Mouse (Mus musculus) embryonic facial prominence, embryonic 11.5 days (tissue): ENCODE measurements around the gene Fam207a. TPM values are rescaled to one million over a fixed set of nuclear protein-coding genes. Genes with fewer than 3 reads are reported as not detected.

Experiments
- ATAC-seq: fragments of 200-750 bp; cut with Nextera tagmentation; replicated peaks from 2 replicates; pipeline ENCODE4 v1.8.0; 2017; ENCODE audit warnings: low read depth; ENCODE audit not compliant: insufficient number of reproducible peaks, low FRiP score, low TSS enrichment
- DNase-seq: peaks from one replicate; pipeline ENCODE4 v3.0.0-alpha.2; 2015; ENCODE audit warnings: low spot score
- H3K27ac ChIP-seq: fragments of 300-500 bp; sonication (generic); replicated peaks from 2 replicates; pipeline ENCODE4 v1.5.1; 2014; ENCODE audit warnings: mild to moderate bottlenecking, low read depth, low read length, control low read depth
- H3K27me3 ChIP-seq: fragments of 300-500 bp; sonication (generic); 2 replicates; pipeline ENCODE4 v1.6.1; 2014; ENCODE audit warnings: mild to moderate bottlenecking, low read length, moderate library complexity, mixed read lengths; ENCODE audit not compliant: control insufficient read depth, insufficient read depth
- H3K36me3 ChIP-seq: fragments of 300-500 bp; sonication (generic); replicated peaks from 2 replicates; pipeline ENCODE4 v1.6.1; 2014; ENCODE audit warnings: low read depth, mild to moderate bottlenecking, low read length, moderate library complexity, mixed read lengths; ENCODE audit not compliant: control insufficient read depth, insufficient read depth
- H3K4me1 ChIP-seq: fragments of 300-500 bp; sonication (generic); 2 replicates; pipeline ENCODE4 v1.6.1; 2014; ENCODE audit warnings: low read length, mixed read lengths; ENCODE audit not compliant: control insufficient read depth, insufficient read depth
- H3K4me2 ChIP-seq: fragments of 300-500 bp; sonication (generic); 2 replicates; pipeline ENCODE4 v1.6.1; 2014; ENCODE audit warnings: low read depth, mild to moderate bottlenecking, control low read depth, low read length, moderate library complexity
- H3K4me3 ChIP-seq: fragments of 300-500 bp; sonication (generic); 2 replicates; pipeline ENCODE4 v1.5.1; 2014; ENCODE audit warnings: low read depth, low read length, control low read depth
- H3K9ac ChIP-seq: fragments of 300-500 bp; sonication (generic); replicated peaks from 2 replicates; pipeline ENCODE4 v1.6.1; 2014; ENCODE audit warnings: mild to moderate bottlenecking, control low read depth, low read length
- H3K9me3 ChIP-seq: fragments of 300-500 bp; sonication (generic); replicated peaks from 2 replicates; pipeline ENCODE4 v1.6.1; 2016; ENCODE audit warnings: mild to moderate bottlenecking, low read length, inconsistent platforms, mixed read lengths; ENCODE audit not compliant: control insufficient read depth
- WGBS: fragments of 180-500 bp; shearing (Covaris S2); extraction: QIAGEN DNeasy Blood & Tissue Kit; methylation state at CpG from one replicate; pipeline ENCODE4 v1.1.7; 2014; 5-methylcytosine and 5-hydroxymethylcytosine counted together
- polyA plus RNA-seq: library from polyadenylated mRNA; unstranded; fragments of >200 nt; fragmentation: Nextera tagmentation; extraction: Ambion mirVana; gene quantifications from 2 replicates; pipeline ENCODE4 v1.2.1, GENCODE M21; 2014

Fam207a gene
- polyA plus RNA-seq, 1 experiment from 2014 or later, result 40.6 TPM

DNA sequence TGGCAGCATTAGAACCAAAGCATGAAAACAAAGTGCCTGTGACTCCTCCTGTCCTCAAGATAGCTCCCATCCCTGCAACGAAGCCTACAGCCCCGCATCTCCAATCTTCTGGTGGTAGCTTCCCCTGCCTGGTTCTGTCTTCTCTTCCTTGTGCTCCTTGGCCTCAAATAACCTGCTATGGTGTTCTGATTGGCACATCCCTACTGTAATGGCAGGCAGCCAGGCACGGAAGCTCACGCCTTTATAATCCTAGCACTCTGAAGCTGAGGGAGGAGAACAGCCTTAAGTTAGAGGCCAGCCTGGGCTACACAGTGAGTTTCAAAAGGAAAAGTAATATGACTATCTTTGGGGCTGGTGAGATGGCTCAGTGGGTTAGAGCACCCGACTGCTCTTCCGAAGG, 11.4 kb downstream of the Fam207a start:
- no peaks in the 10 kb centered on the region for H3K9me3 ChIP-seq
- no peak overlapping the region for H3K27ac ChIP-seq
- WGBS, result 90% methylated on average over 6 of the region's 6 CpGs
- DNase-seq (no peak), ATAC-seq (no peak)
- peaks cover 4% of the 10 kb centered on the region for H3K36me3 ChIP-seq
- no peak overlapping the region for H3K4me2 ChIP-seq
- no peaks in the 10 kb centered on the region for H3K27me3 ChIP-seq
- H3K4me1 ChIP-seq, result no peaks in the 10 kb centered on the region; the same call in 1 of the 2 replicates
- H3K9ac ChIP-seq, result no peak overlapping the region
- no peak overlapping the region for H3K4me3 ChIP-seq

DNA sequence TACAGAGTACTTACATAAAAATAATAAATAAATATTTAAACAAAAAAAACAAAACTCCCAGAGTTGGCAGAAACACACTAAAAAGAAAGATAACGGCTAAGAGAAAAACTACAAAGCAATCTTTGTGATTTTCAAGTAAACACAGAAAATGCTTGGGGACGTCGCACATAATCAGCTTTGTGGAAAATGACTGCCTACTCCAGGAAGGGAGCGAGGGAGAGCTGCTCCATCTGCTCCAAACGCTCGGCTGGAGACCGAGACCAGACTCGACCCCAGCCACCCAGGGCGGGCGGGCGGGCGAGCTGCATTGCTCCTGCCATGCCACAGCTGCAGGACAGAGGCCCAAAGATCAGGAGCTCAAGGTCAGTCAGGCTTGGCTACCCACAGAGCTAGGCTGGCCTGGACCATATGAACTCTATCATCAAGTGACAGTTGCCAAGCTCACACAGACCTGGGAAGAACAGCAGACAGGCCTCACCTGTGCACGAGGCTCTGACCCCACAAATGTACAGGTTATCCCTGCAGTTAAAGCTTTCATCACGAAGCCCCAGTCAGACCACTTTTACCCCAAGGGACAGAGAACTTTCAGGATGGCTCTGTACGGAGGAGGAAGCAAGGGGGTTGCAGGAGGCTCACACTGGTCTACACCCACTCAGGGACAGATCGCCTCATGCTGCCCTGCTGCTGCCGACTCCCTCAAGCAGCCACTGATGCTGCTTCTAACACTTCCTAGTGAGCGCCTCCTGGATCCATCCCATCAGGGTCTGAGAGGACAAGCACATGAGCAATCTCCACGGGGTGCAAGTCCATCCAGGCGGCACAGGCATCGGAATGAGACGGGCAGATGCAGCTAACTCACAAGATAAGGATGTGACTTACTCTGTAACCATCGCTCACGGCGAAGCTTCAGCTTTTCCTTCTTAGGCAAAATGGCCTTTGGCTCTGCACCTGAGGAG, 12.3 kb downstream of the Fam207a start:
- H3K36me3 ChIP-seq, result peaks cover 4% of the 10 kb centered on the region
- no peaks in the 10 kb centered on the region for H3K9me3 ChIP-seq
- H3K9ac ChIP-seq, result no peak overlapping the region
- ATAC-seq, result no peak
- H3K4me3 ChIP-seq, result no peak overlapping the region
- H3K4me1 ChIP-seq, result no peaks in the 10 kb centered on the region; the same call in 1 of the 2 replicates
- WGBS, result 91% methylated on average over 25 of the region's 25 CpGs
- no peaks in the 10 kb centered on the region for H3K27me3 ChIP-seq
- no peak for DNase-seq
- H3K27ac ChIP-seq, result no peak overlapping the region
- H3K4me2 ChIP-seq, result no peak overlapping the region

DNA sequence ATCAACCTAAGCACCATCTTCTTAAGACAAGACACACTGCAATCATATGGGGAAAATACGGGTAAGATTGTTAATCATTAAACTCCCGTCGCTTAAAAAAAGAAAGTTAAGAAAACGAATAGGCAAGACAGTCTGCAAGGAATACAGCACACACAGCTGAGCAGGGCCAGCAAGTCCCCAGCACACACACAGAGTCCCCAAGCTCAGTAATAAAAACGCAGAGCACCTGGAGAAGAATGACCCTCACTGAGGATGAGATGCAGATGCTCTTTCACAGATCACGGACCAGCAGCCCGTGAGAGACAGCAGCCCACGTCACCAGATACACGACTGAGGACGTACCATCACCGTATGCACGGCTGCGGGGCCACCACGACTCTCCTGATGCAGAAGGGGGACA, 14.9 kb downstream of the Fam207a start:
- Histone ChIP-seq H3K4me1 (no peaks in the 10 kb centered on the region; the same call in 1 of the 2 replicates), H3K27me3 (no peaks in the 10 kb centered on the region), H3K4me3 (no peak overlapping the region), H3K9ac (no peak overlapping the region), H3K4me2 (no peak overlapping the region), H3K27ac (no peak overlapping the region), H3K9me3 (no peaks in the 10 kb centered on the region), H3K36me3 (peaks cover 4% of the 10 kb centered on the region)
- DNase-seq, result no peak
- WGBS, result 84% methylated on average over 14 of the region's 14 CpGs
- ATAC-seq, result no peak

DNA sequence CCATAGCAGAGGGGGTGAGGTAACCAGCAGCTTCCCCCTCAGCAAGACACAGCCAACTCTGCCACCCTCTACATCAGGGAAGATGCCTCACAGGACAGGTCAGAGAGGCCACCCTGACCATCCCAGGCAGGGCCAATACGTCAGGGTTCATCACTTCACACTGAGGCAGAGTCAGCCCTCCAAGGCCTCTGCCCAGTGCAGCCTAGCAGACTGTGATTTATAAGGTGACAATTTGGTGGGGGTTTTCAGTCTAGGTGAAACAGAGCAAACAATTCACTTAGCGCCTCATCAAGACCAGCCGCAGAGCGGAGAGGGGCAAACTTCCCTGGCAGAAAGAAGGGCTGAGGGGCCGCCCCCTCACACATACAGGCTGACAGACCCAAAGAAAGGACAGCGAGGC, 17.3 kb downstream of the Fam207a start:
- 0 out of 2 replicates have a peak, but pooled peaks have one; percentile 23 for ATAC-seq
- Histone ChIP-seq H3K27me3 (no peaks in the 10 kb centered on the region), H3K4me1 (no peaks in the 10 kb centered on the region; the same call in 1 of the 2 replicates), H3K9ac (no peak overlapping the region), H3K27ac (no peak overlapping the region), H3K9me3 (no peaks in the 10 kb centered on the region), H3K4me2 (no peak overlapping the region), H3K4me3 (no peak overlapping the region), H3K36me3 (peaks cover 1% of the 10 kb centered on the region)
- no peak for DNase-seq
- WGBS, result 94% methylated on average over 6 of the region's 6 CpGs

DNA sequence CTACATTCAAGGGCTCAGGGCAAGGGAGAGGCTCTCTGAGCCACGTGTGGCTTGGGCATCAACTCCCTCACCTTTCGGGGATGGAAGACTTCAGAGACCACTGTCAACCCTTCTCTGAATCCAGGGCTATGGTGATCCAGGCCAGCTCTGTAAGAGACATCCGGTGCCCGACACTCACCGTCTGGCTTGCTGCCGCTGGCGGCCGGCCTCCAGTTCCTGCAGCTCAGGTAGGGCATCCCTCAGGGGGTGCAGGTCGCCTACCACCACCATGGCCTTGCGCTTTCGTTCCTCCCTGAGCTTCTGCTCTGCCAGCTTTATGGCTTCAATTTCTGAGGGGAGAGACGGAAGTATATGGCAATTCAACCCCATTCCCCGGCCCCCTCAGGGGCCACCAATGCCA, 18.4 kb downstream of the Fam207a start:
- H3K27ac ChIP-seq, result no peak overlapping the region
- 92% methylated on average over 13 of the region's 13 CpGs for WGBS
- no peak for DNase-seq
- no peaks in the 10 kb centered on the region for H3K9me3 ChIP-seq
- H3K36me3 ChIP-seq, result peaks cover 3% of the 10 kb centered on the region
- H3K4me1 ChIP-seq, result no peaks in the 10 kb centered on the region; the same call in 1 of the 2 replicates
- no peak overlapping the region for H3K4me2 ChIP-seq
- no peak overlapping the region for H3K4me3 ChIP-seq
- no peaks in the 10 kb centered on the region for H3K27me3 ChIP-seq
- no peak for ATAC-seq
- H3K9ac ChIP-seq, result no peak overlapping the region

DNA sequence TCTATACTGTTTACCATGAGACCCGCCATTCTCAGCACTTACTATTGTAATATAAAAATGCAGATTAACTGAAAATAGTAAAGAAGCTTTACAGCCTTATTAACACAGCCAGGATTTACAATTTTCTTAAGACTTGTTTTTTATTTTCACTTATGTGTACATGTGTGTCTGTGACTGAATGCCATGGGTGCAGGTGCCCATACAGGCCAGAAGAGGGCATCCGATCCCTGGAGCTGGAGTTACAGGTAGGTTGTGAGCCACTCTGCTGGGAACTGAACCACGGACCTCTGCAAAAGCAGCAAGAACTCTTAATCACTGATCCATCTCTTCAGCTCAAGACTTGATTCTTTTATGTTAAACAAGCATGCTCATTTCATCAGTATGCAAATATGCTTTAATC, 22.7 kb downstream of the Fam207a start:
- H3K4me1 ChIP-seq, result no peaks in the 10 kb centered on the region
- H3K27me3 ChIP-seq, result no peaks in the 10 kb centered on the region
- no peak overlapping the region for H3K4me2 ChIP-seq
- no peak for DNase-seq
- no peak overlapping the region for H3K9ac ChIP-seq
- no peak for ATAC-seq
- WGBS, result 95% methylated on average over 3 of the region's 3 CpGs
- H3K9me3 ChIP-seq, result no peaks in the 10 kb centered on the region
- no peak overlapping the region for H3K4me3 ChIP-seq
- H3K36me3 ChIP-seq, result peaks cover 8% of the 10 kb centered on the region
- H3K27ac ChIP-seq, result no peak overlapping the region

DNA sequence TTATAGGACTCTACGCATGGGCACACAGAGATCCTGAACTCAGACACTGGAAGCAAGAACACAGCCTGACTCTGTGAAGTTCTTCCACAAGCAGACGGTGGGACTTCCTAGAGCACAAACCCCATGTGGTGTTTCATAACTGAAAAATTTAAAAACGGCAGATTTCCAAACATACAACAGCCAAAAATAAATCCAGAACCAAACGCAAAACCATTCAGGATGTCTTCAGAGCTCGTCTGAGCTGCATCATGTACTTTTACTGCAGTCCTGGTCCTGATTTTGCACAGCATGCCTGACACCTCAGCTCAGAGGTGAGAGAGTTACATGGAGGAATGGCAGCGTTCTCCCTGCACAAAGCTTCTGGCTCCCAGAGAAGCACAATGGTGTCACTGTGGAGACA, 24.0 kb downstream of the Fam207a start:
- 88% methylated on average over 6 of the region's 6 CpGs for WGBS
- Histone ChIP-seq H3K27me3 (no peaks in the 10 kb centered on the region), H3K36me3 (peaks cover 8% of the 10 kb centered on the region), H3K4me3 (no peak overlapping the region), H3K4me2 (no peak overlapping the region), H3K4me1 (no peaks in the 10 kb centered on the region), H3K9me3 (no peaks in the 10 kb centered on the region), H3K9ac (no peak overlapping the region), H3K27ac (no peak overlapping the region)
- no peak for DNase-seq
- no peak for ATAC-seq

DNA sequence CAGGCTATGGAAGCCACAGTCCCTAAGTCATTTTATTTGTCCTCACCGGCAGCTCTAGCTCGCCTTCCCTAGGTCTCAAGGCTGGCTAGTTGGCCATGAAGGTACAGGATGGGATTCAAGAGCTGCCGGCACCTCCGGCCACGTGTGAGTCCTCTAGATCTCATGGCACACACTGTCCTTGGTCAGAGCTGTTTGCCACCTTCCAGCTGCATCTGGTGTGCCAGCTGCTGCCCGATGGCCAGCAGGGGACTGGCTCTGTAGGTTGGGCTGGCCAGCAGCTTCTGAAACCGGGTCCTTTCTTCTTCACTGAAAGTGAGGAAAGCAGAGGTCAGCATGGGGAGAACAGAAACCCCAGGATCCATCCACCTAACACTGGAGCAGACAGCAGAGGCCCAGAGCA, 27.4 kb downstream of the Fam207a start:
- WGBS, result 92% methylated on average over 7 of the region's 7 CpGs
- Histone ChIP-seq H3K4me3 (no peak overlapping the region), H3K27ac (no peak overlapping the region), H3K4me2 (no peak overlapping the region), H3K27me3 (no peaks in the 10 kb centered on the region), H3K36me3 (peaks cover 8% of the 10 kb centered on the region), H3K9ac (no peak overlapping the region), H3K9me3 (no peaks in the 10 kb centered on the region), H3K4me1 (no peaks in the 10 kb centered on the region)
- no peak for ATAC-seq
- DNase-seq, result no peak
